Mouse (Mus musculus): ENCODE results near the gene Sec1.
"Not testable (repeated sequence)": the region's sequence is repeated elsewhere in the genome, so short reads cannot be mapped to it uniquely, and the experiment has no call there.

Sec1 gene

DNA sequence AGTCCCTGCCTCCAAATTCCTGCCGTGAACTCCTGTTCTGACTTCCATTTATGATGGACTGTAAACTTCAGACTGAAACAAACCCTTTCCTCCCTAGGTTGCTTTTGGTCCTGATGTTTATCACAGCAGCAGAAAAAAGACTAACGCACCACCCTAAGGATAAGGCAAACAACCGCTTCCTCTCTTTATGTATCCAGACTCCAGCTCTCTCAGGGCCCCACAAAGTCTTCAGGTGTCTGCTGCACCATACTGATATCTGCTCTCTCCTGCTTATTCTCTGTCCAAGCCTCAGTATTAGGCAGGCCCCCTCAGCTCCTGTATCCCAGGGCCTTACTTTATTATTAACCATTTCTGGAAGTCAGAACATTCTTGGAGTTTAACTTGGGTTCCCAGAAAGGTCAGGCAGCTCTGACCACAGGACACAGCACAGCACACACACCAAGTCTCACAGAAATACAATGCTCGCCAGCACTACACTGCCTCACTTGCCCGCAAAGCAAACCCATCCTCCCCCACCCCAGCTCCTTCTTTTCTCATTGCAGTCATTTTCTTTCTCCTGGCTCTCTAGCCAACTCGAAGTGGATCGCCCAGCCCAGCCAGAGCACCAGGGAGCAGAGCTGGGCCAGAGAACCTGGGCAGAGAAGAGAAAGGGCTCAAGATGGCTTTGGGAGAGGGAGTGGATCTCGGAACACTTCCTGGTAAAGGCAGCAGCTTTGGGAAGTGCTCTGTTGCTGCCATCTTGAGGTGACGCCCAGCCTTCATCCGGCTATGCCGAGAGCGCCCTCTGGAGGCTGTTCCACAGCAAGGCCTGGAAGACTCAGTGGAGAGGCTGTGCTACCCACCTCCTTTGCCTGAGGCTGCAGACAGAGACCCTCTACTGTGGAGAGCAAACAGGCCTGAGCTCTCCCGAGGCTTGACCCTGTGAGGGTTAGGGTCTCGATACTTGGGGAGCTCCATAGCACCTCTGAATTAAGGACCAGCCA lies 11.8 kb downstream of the Sec1 start:
- peak; percentile 58 to 73 for DNase-seq (ENCODE audit: low read depth in 1 of 2, low spot score in 2 of 2)

- no peak for DNase-seq (ENCODE audit: low read depth in 1 of 2, low spot score in 2 of 2)
Observed at GRCm38 (mm10) chr7:45681046-45681736, 13.0 kb downstream of the Sec1 start.

- no peak for DNase-seq (ENCODE audit: low read depth in 1 of 2, low spot score in 2 of 2)
Observed at GRCm38 (mm10) chr7:45679966-45680621, 14.1 kb downstream of the Sec1 start.

GRCm38 (mm10) chr7:45678513-45678912 lies 15.7 kb downstream of the Sec1 start:
- DNase-seq (ENCODE audit: low read depth in 1 of 2, low spot score in 2 of 2), result no peak

DNA sequence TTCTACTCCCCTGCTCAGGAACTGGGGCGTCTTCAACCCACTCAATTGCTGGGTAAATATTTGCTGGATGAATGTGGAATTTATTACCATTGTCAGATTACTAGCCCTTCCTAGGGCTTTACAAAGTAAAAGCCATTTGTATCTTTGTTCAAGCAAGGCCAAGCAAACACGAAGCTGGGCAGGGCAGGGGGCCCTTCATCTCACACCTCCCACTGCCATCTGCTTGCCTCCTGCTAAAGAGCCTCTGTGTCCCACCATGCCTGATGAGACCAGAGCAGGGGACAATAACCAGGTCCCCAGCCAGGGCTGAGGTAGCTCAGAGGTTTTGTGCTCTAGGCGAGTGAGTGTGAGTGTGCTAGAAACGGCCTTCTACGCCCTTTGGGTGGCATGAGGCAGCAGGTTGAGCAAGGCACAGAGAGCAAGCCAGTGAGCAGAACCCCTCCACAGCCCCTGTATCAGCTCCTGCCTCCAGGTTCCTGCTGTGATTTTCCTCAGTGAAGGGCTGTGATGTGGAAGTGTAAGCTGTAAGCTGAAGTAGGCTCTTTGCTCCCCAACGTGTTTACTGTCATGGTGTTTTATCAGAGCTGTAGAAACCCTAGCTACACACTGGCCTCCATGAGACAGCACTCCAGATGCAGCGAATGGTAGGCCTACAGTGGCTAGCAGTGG lies 16.4 kb downstream of the Sec1 start:
- DNase-seq (ENCODE audit: low read depth in 1 of 2, low spot score in 2 of 2), result no peak

DNA sequence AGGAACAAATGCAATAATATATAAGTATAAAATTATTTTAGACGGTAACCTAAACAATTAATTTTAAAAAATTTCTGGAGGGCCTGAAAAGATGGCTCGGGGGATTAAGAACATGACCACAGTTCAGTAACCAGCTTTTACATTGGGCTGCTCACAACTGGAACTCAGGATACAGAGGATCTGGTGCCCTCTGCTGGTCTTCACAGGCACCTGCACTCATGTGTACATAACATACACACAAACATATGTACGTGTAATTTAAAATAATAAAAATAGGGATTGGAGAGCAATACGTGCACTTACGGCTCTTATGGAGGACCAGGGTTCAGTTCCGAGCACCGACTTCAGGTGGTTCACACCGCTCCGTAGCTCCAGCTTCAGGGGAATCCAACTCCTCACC lies 25.3 kb downstream of the Sec1 start:
- no peak for DNase-seq (ENCODE audit: low read depth in 1 of 2, low spot score in 2 of 2)

DNA sequence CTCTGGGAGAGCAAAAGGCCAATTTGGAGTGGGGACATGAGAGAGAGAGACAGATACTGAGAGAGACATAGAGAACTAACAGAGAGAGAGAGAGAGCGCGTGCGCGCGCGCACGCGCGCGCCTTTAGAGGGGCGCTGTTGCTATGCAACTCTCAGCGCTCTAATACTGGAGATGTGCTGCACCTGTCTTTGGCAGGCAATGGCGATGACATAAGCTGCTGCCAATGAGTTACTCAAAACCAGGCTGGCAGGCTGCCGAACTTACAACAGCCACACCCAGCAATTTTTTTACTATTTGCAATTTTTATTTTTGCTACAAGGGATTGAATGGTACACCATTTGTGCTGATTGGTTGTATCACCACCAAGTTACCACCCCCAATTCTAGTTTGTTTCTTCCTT lies 26.4 kb downstream of the Sec1 start:
- DNase-seq (ENCODE audit: low read depth in 1 of 2, low spot score in 2 of 2), result no peak

DNA sequence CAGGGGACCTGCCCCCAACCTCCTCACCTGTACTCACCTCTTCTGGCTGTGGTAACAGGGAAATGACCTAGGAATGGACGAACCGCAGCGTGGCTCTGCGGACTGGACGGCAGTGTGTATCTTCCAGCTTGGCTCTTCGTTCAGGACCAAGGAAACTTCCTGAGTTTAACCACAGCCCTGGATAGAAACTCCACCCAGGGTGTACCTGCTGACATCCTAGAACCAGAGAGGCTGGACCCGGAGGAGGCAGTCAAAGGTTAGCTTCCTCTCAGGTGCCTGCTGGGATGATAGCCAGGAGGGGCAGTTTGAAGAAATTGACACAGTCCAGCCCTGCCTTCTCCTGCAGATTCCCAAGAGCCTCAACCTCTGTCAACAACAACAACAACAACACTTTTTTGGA lies 28.0 kb downstream of the Sec1 start, which contains the start of gene Fut2:
Gene Fut2 (minus strand): TSS at position 234 of the 400 bp plus-strand sequence.
- DNase-seq (ENCODE audit: low read depth in 1 of 2, low spot score in 2 of 2), result no peak

DNA sequence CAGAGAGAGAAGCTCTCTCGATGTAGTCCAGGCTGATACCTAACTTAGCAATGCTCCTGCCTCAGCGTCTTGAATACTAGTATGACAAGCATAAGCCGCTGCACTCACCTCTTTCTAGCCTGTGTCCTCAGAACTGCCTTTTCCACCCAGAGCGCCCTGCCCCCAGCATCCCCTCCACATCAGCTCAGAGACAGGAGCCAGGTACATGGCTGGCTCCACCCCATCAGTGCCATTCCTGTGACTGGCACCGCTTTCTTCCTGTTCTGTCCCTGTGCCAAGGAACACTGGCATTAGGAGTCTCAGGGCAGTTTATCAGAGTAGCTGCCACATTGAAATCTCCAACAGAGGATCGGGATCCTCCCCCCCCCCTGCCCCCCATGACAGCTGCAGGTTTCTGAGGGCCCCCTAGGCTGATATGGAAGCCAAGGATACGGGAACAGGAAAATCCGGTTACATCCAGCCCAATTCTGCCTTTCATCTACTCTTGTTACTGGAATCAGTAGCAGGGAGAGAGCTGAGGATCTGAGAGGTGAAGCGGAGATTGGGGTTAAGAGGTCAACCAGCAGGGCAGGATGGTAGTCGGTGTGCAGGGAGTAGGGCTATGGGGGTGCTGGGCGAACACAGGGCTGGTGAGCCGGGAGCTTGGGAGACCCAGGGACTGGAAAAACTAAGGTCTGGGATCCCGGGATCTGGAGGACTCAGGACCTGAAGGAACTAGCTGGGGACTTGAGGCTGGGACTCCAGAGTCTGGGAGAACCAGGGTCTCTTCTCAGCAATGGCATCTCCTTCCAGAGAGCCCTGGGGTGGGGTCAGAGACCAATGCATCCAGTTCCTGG lies 28.7 kb downstream of the Sec1 start:
- no peak for DNase-seq (ENCODE audit: low read depth in 1 of 2, low spot score in 2 of 2)

DNA sequence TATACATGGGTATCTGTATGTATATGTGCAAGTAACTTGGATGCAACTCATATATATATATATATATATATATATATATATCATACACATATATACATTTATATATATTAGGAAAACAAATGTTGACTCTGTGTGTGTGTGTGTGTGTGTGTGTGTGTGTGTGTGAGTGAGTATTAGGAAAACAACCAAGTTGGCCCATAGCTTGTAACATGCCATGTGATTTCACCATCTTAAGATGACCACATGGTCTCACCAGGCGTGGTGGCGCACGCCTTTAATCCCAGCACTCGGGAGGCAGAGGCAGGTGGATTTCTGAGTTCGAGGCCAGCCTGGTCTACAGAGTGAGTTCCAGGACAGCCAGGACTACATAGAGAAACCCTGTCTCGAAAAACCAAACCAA lies 32.5 kb downstream of the Sec1 start:
- DNase-seq (ENCODE audit: low read depth in 1 of 2, low spot score in 2 of 2), result not testable (repeated sequence)

DNA sequence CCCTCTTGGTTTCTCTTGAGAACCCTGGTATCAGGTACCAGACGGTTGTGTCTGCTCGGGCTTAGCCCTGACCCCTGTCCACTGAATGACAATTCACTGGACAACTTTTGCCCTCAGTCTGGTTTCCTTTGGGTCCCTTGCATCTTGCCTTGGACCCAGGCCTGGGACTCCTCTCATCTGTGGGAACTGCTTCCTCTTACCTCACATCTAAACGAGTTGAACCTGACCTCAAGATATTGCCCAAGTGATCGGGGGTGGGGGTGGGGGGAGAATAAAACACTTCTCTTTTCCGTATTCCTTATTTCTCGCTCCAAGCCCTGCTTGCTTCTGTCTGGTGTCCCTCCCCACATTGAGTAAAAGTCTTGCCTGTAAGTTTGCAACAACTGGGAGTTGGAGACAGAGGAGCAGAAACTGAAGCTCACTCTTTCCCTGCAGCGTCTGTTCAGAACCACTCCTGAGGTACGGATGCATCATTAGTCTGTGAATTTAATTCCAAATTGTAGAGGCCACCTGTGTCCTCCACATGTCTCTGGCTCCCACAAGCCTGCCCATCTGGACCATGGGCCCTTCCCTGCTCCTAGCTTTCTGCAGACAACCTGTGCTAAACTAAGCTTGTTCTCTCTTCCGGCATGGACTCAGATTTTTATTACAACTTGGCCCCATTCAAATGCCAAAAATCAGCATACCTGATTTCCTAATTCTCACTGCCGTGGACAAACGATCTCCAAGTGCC lies 33.3 kb downstream of the Sec1 start:
- DNase-seq (ENCODE audit: low read depth in 1 of 2, low spot score in 2 of 2), result no peak

- no peak for DNase-seq (ENCODE audit: low read depth in 1 of 2, low spot score in 2 of 2)
Observed at GRCm38 (mm10) chr7:45654424-45655047, 39.7 kb downstream of the Sec1 start.

GRCm38 (mm10) chr7:45650484-45650883 lies 43.7 kb downstream of the Sec1 start:
- not testable (repeated sequence) for DNase-seq (ENCODE audit: low read depth in 1 of 2, low spot score in 2 of 2)

DNA sequence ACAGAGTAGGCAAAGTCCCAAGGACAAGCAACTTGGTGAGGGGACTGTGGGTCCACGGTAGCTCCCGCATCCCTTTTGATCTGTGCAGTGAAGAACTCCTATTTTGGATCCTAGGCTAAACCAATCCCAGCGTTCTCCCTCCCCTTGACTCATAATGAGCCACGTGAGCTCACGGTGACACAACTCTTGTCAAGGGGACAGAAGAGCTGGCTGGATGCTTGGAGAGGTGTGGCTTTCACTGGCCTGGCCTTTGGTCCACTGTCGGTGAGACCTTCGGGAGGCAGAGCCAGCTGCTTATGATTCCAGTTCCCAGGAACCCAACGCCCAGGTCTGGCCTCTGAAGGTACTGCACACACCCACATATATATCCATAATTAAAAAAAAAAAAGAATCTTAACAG lies 44.9 kb downstream of the Sec1 start:
- DNase-seq (ENCODE audit: low read depth in 1 of 2, low spot score in 2 of 2), result no peak

- DNase-seq (ENCODE audit: low read depth in 1 of 2, low spot score in 2 of 2), result no peak
Observed at GRCm38 (mm10) chr7:45646671-45647070, 47.5 kb downstream of the Sec1 start.

DNA sequence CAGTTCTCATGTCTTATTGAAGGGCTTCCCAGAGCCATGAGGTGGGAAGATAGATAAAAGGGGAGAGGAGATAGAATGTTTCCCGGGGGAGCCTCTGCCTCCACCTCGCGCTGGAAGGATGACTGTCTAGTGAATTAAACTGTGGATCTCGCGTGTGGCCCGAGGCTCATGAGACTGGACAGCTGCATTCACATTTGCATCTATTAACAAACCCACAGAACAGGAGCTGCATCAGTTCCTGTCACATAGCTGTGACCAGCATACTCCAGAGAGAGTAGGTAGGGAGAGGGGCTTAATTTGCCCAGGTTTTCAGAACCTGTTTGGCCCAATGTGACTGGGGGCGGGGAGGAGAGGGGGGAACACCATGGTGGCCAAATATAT lies 48.6 kb downstream of the Sec1 start:
- no peak for DNase-seq (ENCODE audit: low read depth in 1 of 2, low spot score in 2 of 2)

DNA sequence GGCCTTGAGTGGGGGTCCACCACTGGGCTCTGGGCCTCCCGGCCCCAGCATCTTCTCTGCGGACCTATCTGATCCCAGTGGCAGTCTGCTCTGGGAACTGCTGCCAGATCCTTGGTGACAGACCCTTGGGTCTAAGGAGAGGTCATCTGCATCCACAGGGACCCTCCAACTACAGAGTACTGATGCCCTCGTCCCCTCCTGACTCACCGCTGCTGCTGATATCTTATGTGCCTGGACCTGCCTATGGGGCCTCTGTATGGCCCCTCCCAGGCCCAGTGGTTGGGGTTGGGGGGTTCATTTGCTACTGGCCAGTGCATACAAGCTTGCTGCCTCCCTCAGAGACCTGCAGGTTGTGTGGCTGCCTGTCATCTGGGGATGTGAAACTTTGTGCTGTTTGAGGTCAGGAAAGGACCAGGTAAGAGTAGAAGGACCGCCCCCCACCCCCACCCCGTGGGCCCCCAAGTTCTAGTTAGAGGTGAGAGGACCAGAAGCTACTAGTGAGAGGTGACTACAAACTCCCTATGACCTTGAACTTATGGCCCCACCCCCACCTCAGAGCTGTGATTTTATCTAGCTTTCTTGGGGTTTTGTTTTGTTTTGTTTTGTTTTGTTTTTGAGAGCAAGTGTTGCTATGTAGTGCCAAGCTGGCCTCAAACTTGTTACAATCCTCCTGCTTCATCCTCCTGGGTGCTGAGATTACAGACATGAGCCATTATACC lies 49.2 kb downstream of the Sec1 start:
- DNase-seq (ENCODE audit: low read depth in 1 of 2, low spot score in 2 of 2), result no peak

DNA sequence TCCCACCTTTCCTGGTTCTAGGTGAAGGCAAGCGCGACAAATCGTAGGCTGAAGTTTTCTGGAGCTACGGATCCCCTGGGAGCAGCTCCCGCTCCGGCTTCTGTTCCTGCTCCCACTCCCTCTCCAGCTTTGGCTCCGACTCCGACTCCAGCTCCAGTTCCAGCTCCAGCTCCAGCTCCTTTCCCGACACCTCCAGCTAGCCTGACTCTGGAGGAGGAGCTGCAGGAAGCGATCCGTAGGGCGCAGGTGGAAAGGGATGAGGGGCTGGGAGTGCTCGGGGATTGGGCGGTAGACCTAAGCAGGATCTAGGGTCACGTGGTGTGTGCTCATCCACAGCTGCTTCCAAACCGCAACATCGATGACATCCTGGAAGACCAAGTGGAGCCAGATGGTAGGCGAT lies 50.0 kb downstream of the Sec1 start:
- no peak for DNase-seq (ENCODE audit: low read depth in 1 of 2, low spot score in 2 of 2)

Data from monocyte, adult 2 months (primary cell).